Mouse (Mus musculus): ENCODE data around the gene Fam207a.
A peak's percentile ranks its signal among the peaks of the same experiment; 100 is the strongest.

DNA sequence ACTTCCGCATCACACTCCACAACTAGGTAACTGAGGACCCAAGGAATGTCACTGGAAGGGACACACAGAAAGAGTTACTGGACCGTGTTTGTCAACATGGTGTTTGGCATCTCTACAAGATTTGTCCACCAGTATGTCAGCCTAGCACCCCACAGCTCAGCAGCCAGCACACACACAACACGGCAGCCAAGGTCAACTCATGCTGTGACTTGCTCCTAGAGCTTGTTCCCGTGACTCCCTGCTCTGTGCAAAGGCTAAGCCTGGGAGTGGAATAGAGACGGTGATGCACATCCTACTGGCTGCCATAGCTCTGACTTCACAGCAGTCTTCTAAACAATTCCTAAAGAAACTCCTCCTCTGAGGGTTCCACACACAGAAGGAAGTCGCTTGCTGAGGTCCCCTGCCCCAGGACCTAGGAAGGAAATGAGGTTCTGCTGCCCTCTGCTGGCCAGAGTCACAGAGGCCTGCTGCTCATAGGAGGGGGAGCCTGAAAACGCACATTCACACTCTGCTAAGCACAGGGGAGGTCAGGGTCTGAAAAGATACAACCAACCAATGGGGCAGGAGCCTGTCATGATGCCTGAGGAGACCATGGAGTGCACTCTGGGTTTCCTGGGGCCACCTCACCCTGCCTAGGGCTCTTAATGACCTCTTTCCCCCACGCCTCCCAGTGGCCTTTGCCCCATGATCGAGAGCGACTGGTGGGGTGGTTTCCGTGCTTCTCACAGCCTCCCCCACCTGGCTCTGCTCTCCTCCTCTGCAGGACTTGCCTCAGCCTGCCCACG lies 6.0 kb downstream of the Fam207a start:
- TF ChIP-seq CTCF (IDR thresholded peaks at IDR 0.05; ENCODE audit: low read depth) (peak; percentile 95), EP300 (IDR thresholded peaks at IDR 0.05; ENCODE audit: low read depth) (no peak)
